Mouse (Mus musculus) megakaryocyte progenitor cell, adult 5-6 weeks (primary cell): ENCODE measurements around the gene Mapk12. TPM values are rescaled to one million over a fixed set of nuclear protein-coding genes. Genes with fewer than 3 reads are reported as not detected.

Experiments
- ATAC-seq: replicated peaks from 2 replicates; pipeline ENCODE4 v1.8.0; 2016; ENCODE audit warnings: mild to moderate bottlenecking, moderate TSS enrichment, inconsistent platforms; ENCODE audit not compliant: poor library complexity
- total RNA-seq, 2 experiments: library from RNA; stranded (forward) in 1 of 2; stranded (reverse) in 1 of 2; fragments of 157-497, 149-512 nt in 1 of 2; fragments of 200-1000 nt in 1 of 2; gene quantifications; 2 replicates each; pipeline versions ENCODE4 v1.2.3 to v1.2.4; 2015 to 2017

The Mapk12 gene
- total RNA-seq, 2 experiments from 2014 or later: 0.04 TPM; not detected in 1

- no peak for ATAC-seq
Measured at GRCm38 (mm10) chr15:89103921-89104320, 36.6 kb downstream of the Mapk12 start.

- no peak for ATAC-seq
Measured at GRCm38 (mm10) chr15:89102646-89103045, 37.9 kb downstream of the Mapk12 start.

GRCm38 (mm10) chr15:89100823-89101222 lies 39.7 kb downstream of the Mapk12 start:
- no peak for ATAC-seq

- ATAC-seq: no peak
Measured at GRCm38 (mm10) chr15:89098616-89099015, 41.9 kb downstream of the Mapk12 start.

GRCm38 (mm10) chr15:89097450-89097849 lies 43.1 kb downstream of the Mapk12 start:
- no peak for ATAC-seq

- ATAC-seq: no peak
Measured at GRCm38 (mm10) chr15:89092181-89092580, 48.3 kb downstream of the Mapk12 start.

- no peak for ATAC-seq
Measured at GRCm38 (mm10) chr15:89090662-89091061, 49.8 kb downstream of the Mapk12 start.

GRCm38 (mm10) chr15:89089248-89090051 lies 51.1 kb downstream of the Mapk12 start:
- peak; percentile 15 for ATAC-seq

- peak; percentile 91 for ATAC-seq
Measured at GRCm38 (mm10) chr15:89088607-89089247, 51.8 kb downstream of the Mapk12 start, which contains the start of gene Selenoo. Selenoo (plus strand) TSS chr15:89089084.

- no peak for ATAC-seq
Measured at GRCm38 (mm10) chr15:89084826-89085225, 55.7 kb downstream of the Mapk12 start.

- no peak for ATAC-seq
Measured at GRCm38 (mm10) chr15:89083906-89084305, 56.6 kb downstream of the Mapk12 start.

Other genes starting within 250 kb of the Mapk12 start
- not detected in 2 replicates for gene Ttll8, start 186.3 kb downstream of the Mapk12 start, total RNA-seq (2015)
- not detected in 2 replicates for gene Ttll8, start 186.3 kb downstream of the Mapk12 start, total RNA-seq (2017)
- not detected in 2 replicates for gene Mlc1, start 161.7 kb downstream of the Mapk12 start, total RNA-seq (2015)
- not detected in 2 replicates for gene Mlc1, start 161.7 kb downstream of the Mapk12 start, total RNA-seq (2017)
- not detected in 2 replicates for gene Mov10l1, start 157.8 kb downstream of the Mapk12 start, total RNA-seq (2015)
- not detected in 2 replicates for gene Mov10l1, start 157.8 kb downstream of the Mapk12 start, total RNA-seq (2017)
- not detected in 2 replicates for gene Panx2, start 81.0 kb downstream of the Mapk12 start, total RNA-seq (2015)
- 0.20 TPM in 1 of 2 replicates, not detected in the other for gene Panx2, start 81.0 kb downstream of the Mapk12 start, total RNA-seq (2017)
- 27.4 and 29.7 TPM in 2 replicates for gene Trabd, start 65.6 kb downstream of the Mapk12 start, total RNA-seq (2015)
- gene Trabd, start 65.6 kb downstream of the Mapk12 start, total RNA-seq (2017): 38.0 and 38.6 TPM in 2 replicates
- 10.1 and 13.4 TPM in 2 replicates for gene Selenoo, start 51.6 kb downstream of the Mapk12 start, total RNA-seq (2015)
- 12.2 and 14.4 TPM in 2 replicates for gene Selenoo, start 51.6 kb downstream of the Mapk12 start, total RNA-seq (2017)
- 22.2 and 24.7 TPM in 2 replicates for gene Tubgcp6, start 17.6 kb downstream of the Mapk12 start, total RNA-seq (2015)
- gene Tubgcp6, start 17.6 kb downstream of the Mapk12 start, total RNA-seq (2017): 16.6 and 35.5 TPM in 2 replicates
- 4.0 and 5.6 TPM in 2 replicates for gene Hdac10, start 12.0 kb downstream of the Mapk12 start, total RNA-seq (2015)
- 9.8 and 12.0 TPM in 2 replicates for gene Hdac10, start 12.0 kb downstream of the Mapk12 start, total RNA-seq (2017)
- not detected in 2 replicates for gene Mapk11, start 8.9 kb upstream of the Mapk12 start, total RNA-seq (2015)
- gene Mapk11, start 8.9 kb upstream of the Mapk12 start, total RNA-seq (2017): 0.10 TPM in 1 of 2 replicates, not detected in the other
- 12.1 and 12.6 TPM in 2 replicates for gene Plxnb2, start 40.1 kb upstream of the Mapk12 start, total RNA-seq (2015)
- gene Plxnb2, start 40.1 kb upstream of the Mapk12 start, total RNA-seq (2017): 9.3 and 14.5 TPM in 2 replicates
- 1.6 and 2.4 TPM in 2 replicates for gene Dennd6b, start 55.8 kb upstream of the Mapk12 start, total RNA-seq (2015)
- gene Dennd6b, start 55.8 kb upstream of the Mapk12 start, total RNA-seq (2017): 1.3 and 2.5 TPM in 2 replicates
- 8.5 and 11.8 TPM in 2 replicates for gene Ppp6r2, start 70.8 kb upstream of the Mapk12 start, total RNA-seq (2015)
- gene Ppp6r2, start 70.8 kb upstream of the Mapk12 start, total RNA-seq (2017): 9.8 and 11.2 TPM in 2 replicates
- 92.1 and 94.9 TPM in 2 replicates for gene Sbf1, start 174.6 kb upstream of the Mapk12 start, total RNA-seq (2015)
- 50.0 and 52.1 TPM in 2 replicates for gene Sbf1, start 174.6 kb upstream of the Mapk12 start, total RNA-seq (2017)
- not detected in 2 replicates for gene Adm2, start 182.0 kb upstream of the Mapk12 start, total RNA-seq (2015)
- gene Adm2, start 182.0 kb upstream of the Mapk12 start, total RNA-seq (2017): not detected in 2 replicates
- not detected in 2 replicates for gene Miox, start 193.7 kb upstream of the Mapk12 start, total RNA-seq (2015)
- gene Miox, start 193.7 kb upstream of the Mapk12 start, total RNA-seq (2017): not detected in 2 replicates
- gene Lmf2, start 215.0 kb upstream of the Mapk12 start, total RNA-seq (2015): 14.0 and 16.6 TPM in 2 replicates
- 7.4 and 11.7 TPM in 2 replicates for gene Lmf2, start 215.0 kb upstream of the Mapk12 start, total RNA-seq (2017)
- 82.4 and 115 TPM in 2 replicates for gene Ncaph2, start 215.0 kb upstream of the Mapk12 start, total RNA-seq (2015)
- gene Ncaph2, start 215.0 kb upstream of the Mapk12 start, total RNA-seq (2017): 96.7 and 97.9 TPM in 2 replicates
- gene Sco2, start 233.1 kb upstream of the Mapk12 start, total RNA-seq (2015): 15.9 and 20.6 TPM in 2 replicates
- 14.4 and 14.7 TPM in 2 replicates for gene Sco2, start 233.1 kb upstream of the Mapk12 start, total RNA-seq (2017)
- gene Tymp, start 236.3 kb upstream of the Mapk12 start, total RNA-seq (2015): 0.10 and 0.17 TPM in 2 replicates
- 0.42 and 0.71 TPM in 2 replicates for gene Tymp, start 236.3 kb upstream of the Mapk12 start, total RNA-seq (2017)
- gene Odf3b, start 238.6 kb upstream of the Mapk12 start, total RNA-seq (2015): 0.90 and 2.7 TPM in 2 replicates
- 1.9 and 3.7 TPM in 2 replicates for gene Odf3b, start 238.6 kb upstream of the Mapk12 start, total RNA-seq (2017)
- gene Klhdc7b, start 244.2 kb upstream of the Mapk12 start, total RNA-seq (2015): 0.07 TPM in 1 of 2 replicates, not detected in the other
- under 0.01 TPM in 1 of 2 replicates, not detected in the other for gene Klhdc7b, start 244.2 kb upstream of the Mapk12 start, total RNA-seq (2017)